Mouse (Mus musculus) lung, postnatal 0 days (tissue): ENCODE measurements at regions not wholly inside any gene's neighbourhood (a gene's known extent, or its start where the extent isn't known, plus 50 kb on each side); places are given as distances from the start of the nearest gene placed in this dataset.

Experiments
- ATAC-seq: fragments of 200-750 bp; cut with Nextera tagmentation; 2 replicates; pipeline ENCODE4 v1.8.0; 2017; ENCODE audit warnings: moderate library complexity
- DNase-seq: peaks from one replicate; pipeline ENCODE4 v3.0.0-alpha.2; 2016; ENCODE audit warnings: low spot score
- H3K27ac ChIP-seq: fragments of 300-500 bp; sonication (generic); 2 replicates; pipeline ENCODE4 v1.5.1; 2014; ENCODE audit warnings: antibody characterized with exemption, mild to moderate bottlenecking, low read length, mixed read lengths
- H3K27me3 ChIP-seq: fragments of 300-500 bp; sonication (generic); replicated peaks from 2 replicates; pipeline ENCODE4 v1.6.1; 2014; ENCODE audit warnings: low read length, mixed read lengths; ENCODE audit not compliant: insufficient read depth
- H3K36me3 ChIP-seq: fragments of 300-500 bp; sonication (generic); 2 replicates; pipeline ENCODE4 v1.6.1; 2014; ENCODE audit warnings: low read length, mixed read lengths; ENCODE audit not compliant: insufficient read depth
- H3K4me1 ChIP-seq: fragments of 300-500 bp; sonication (generic); 2 replicates; pipeline ENCODE4 v1.6.1; 2014; ENCODE audit warnings: antibody characterized with exemption, low read depth, low read length, mixed read lengths; ENCODE audit not compliant: insufficient read depth
- H3K4me2 ChIP-seq: fragments of 300-500 bp; sonication (generic); replicated peaks from 2 replicates; pipeline ENCODE4 v1.6.1; 2014; ENCODE audit warnings: low read depth, mild to moderate bottlenecking, low read length, moderate library complexity, mixed read lengths
- H3K4me3 ChIP-seq: fragments of 300-500 bp; sonication (generic); 2 replicates; pipeline ENCODE4 v1.5.1; 2014; ENCODE audit warnings: low read depth, low read length
- H3K9ac ChIP-seq: fragments of 300-500 bp; sonication (generic); replicated peaks from 2 replicates; pipeline ENCODE4 v1.6.1; 2014; ENCODE audit warnings: low read depth, mild to moderate bottlenecking
- H3K9me3 ChIP-seq: fragments of 300-500 bp; sonication (generic); 2 replicates; pipeline ENCODE4 v1.6.1; 2016; ENCODE audit warnings: low read length, mixed read lengths
- CTCF ChIP-seq: IDR thresholded peaks from 2 replicates; pipeline ENCODE4 v1.5.1; 2016; ENCODE audit warnings: antibody characterized with exemption, mild to moderate bottlenecking
- EP300 ChIP-seq: IDR thresholded peaks from 2 replicates; pipeline ENCODE4 v1.6.1; 2016; ENCODE audit warnings: antibody characterized with exemption, mild to moderate bottlenecking, control low read depth
- WGBS: fragments of 180-500 bp; shearing (Covaris S2); extraction: QIAGEN DNeasy Blood & Tissue Kit; methylation state at CpG from one replicate; pipeline ENCODE4 v1.1.7; 2014; 5-methylcytosine and 5-hydroxymethylcytosine counted together

- no peak for ATAC-seq
- Histone ChIP-seq H3K36me3 (no peaks in the 10 kb centered on the region), H3K27ac (no peak overlapping the region), H3K4me1 (no peaks in the 10 kb centered on the region), H3K4me2 (no peak overlapping the region), H3K27me3 (no peaks in the 10 kb centered on the region), H3K4me3 (no peak overlapping the region), H3K9me3 (no peaks in the 10 kb centered on the region), H3K9ac (no peak overlapping the region)
- 58% methylated on average over 3 of the region's 3 CpGs for WGBS
- TF ChIP-seq EP300 = no peak
- no peak for TF ChIP-seq CTCF
- no peak for DNase-seq
Observed at GRCm38 (mm10) chr5:12868355-12869217, 256.6 kb upstream of the Sema3a start.

DNA sequence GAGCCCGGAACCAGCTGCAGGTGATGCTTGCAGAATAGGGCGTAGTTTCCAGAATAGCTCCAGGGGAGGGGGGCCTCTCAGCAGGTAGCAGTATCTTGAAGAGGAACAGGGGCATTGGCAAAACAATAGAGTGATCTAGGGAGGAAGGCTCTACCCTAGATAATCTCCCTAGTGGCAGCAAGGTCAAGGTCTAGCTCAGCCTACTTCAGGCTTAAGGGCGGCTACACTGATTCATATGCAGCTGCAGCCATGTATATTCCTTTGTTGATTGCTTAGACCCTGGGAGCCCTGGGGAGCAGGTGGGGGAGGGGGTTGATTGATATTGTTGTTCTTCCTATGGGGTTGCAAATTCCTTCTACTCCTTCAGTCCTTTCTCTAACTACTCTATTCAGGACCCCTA lies 252.3 kb upstream of the Sema3a start:
- Histone ChIP-seq H3K4me2 (no peak overlapping the region), H3K27ac (no peak overlapping the region), H3K4me1 (no peaks in the 10 kb centered on the region), H3K9me3 (no peaks in the 10 kb centered on the region), H3K4me3 (no peak overlapping the region), H3K36me3 (no peaks in the 10 kb centered on the region), H3K9ac (no peak overlapping the region), H3K27me3 (no peaks in the 10 kb centered on the region)
- 90% methylated on average over 3 of the region's 3 CpGs for WGBS
- TF ChIP-seq CTCF (no peak), EP300 (no peak)
- DNase-seq (no peak), ATAC-seq (no peak)

- H3K9ac ChIP-seq = no peak overlapping the region
- no peaks in the 10 kb centered on the region for H3K36me3 ChIP-seq
- no peak overlapping the region for H3K4me3 ChIP-seq
- H3K27ac ChIP-seq = no peak overlapping the region
- H3K27me3 ChIP-seq = no peaks in the 10 kb centered on the region
- H3K4me1 ChIP-seq = no peaks in the 10 kb centered on the region
- WGBS = 82% methylated on average over 6 of the region's 6 CpGs
- DNase-seq (no peak), ATAC-seq (no peak)
- H3K4me2 ChIP-seq = no peak overlapping the region
- TF ChIP-seq CTCF (no peak), EP300 (no peak)
- H3K9me3 ChIP-seq = no peaks in the 10 kb centered on the region
Observed at GRCm38 (mm10) chr5:12877595-12878296, 247.5 kb upstream of the Sema3a start.

DNA sequence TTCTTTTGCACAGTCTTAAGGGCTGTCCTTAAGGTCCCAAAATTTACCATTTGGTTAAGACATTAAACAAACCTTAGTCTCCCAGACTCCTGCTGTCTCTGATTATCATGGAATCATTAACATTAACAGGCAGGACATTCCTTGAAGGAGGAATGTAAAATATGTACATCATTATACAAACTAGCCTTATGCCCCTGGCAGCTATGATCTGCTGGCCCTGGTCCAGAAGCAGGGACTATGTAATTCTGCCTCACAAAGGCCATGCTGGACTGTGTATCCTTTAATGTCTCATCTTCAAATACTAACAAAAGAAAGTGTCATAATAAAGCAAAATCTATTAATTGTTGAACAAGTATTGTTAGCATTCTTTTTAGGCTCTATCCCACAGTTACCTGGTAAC lies 232.9 kb upstream of the Sema3a start:
- no peak overlapping the region for H3K4me3 ChIP-seq
- no peaks in the 10 kb centered on the region for H3K4me1 ChIP-seq
- no peak for DNase-seq
- H3K27ac ChIP-seq = no peak overlapping the region
- no peaks in the 10 kb centered on the region for H3K9me3 ChIP-seq
- no peaks in the 10 kb centered on the region for H3K36me3 ChIP-seq
- H3K9ac ChIP-seq = no peak overlapping the region
- H3K27me3 ChIP-seq = no peaks in the 10 kb centered on the region
- ATAC-seq = no peak
- TF ChIP-seq CTCF (no peak), EP300 (no peak)
- no peak overlapping the region for H3K4me2 ChIP-seq

GRCm38 (mm10) chr5:12894638-12895037 lies 230.6 kb upstream of the Sema3a start:
- TF ChIP-seq EP300 = no peak
- TF ChIP-seq CTCF = no peak
- Histone ChIP-seq H3K27ac (no peak overlapping the region), H3K4me2 (no peak overlapping the region), H3K4me3 (no peak overlapping the region), H3K27me3 (no peaks in the 10 kb centered on the region), H3K9me3 (no peaks in the 10 kb centered on the region), H3K9ac (no peak overlapping the region), H3K4me1 (no peaks in the 10 kb centered on the region), H3K36me3 (no peaks in the 10 kb centered on the region)
- ATAC-seq (no peak), DNase-seq (no peak)
- 44% methylated on average over 2 of the region's 2 CpGs for WGBS

- H3K36me3 ChIP-seq = no peaks in the 10 kb centered on the region
- H3K27me3 ChIP-seq = no peaks in the 10 kb centered on the region
- no peak overlapping the region for H3K9ac ChIP-seq
- no peak overlapping the region for H3K4me2 ChIP-seq
- TF ChIP-seq EP300 = no peak
- TF ChIP-seq CTCF = no peak
- H3K27ac ChIP-seq = no peak overlapping the region
- no peak overlapping the region for H3K4me3 ChIP-seq
- no peak for ATAC-seq
- H3K9me3 ChIP-seq = no peaks in the 10 kb centered on the region
- H3K4me1 ChIP-seq = no peaks in the 10 kb centered on the region
- no peak for DNase-seq
Observed at GRCm38 (mm10) chr5:12910741-12911140, 214.5 kb upstream of the Sema3a start.
